Mouse (Mus musculus) thymus, adult 2 months (tissue): ENCODE measurements at regions not wholly inside any gene's neighbourhood (a gene's known extent, or its start where the extent isn't known, plus 50 kb on each side); places are given as distances from the start of the nearest gene placed in this dataset.

ENCODE experiments used
- DNase-seq: peaks from one replicate; pipeline ENCODE4 v3.0.0; 2021
- H3K27ac ChIP-seq: fragments of 200-500 bp; 2 replicates; pipeline ENCODE4 v1.5.1; 2012; ENCODE audit warnings: low read length, control low read depth; ENCODE audit not compliant: control insufficient read depth, insufficient read depth
- H3K27me3 ChIP-seq: fragments of 200-500 bp; 2 replicates; pipeline ENCODE4 v1.6.1; 2012; ENCODE audit warnings: mild to moderate bottlenecking, low read length, moderate library complexity, mixed read lengths; ENCODE audit not compliant: control insufficient read depth, insufficient read depth
- H3K36me3 ChIP-seq: fragments of 200-500 bp; 2 replicates; pipeline ENCODE4 v1.6.1; 2012; ENCODE audit warnings: mild to moderate bottlenecking, low read length, moderate library complexity; ENCODE audit not compliant: control insufficient read depth, insufficient read depth
- H3K4me1 ChIP-seq: fragments of 200-500 bp; replicated peaks from 2 replicates; pipeline ENCODE4 v1.6.1; 2012; ENCODE audit warnings: low read length; ENCODE audit not compliant: control insufficient read depth, insufficient read depth
- H3K4me3 ChIP-seq: fragments of 200-500 bp; 2 replicates; pipeline ENCODE4 v1.5.1; 2012; ENCODE audit warnings: mild to moderate bottlenecking, low read length, control low read depth, moderate library complexity; ENCODE audit not compliant: control insufficient read depth, insufficient read depth
- CTCF ChIP-seq: fragments of 200-500 bp; IDR thresholded peaks from 2 replicates; pipeline ENCODE4 v1.5.1; 2012; ENCODE audit warnings: mild to moderate bottlenecking, control low read depth, low read length, moderate library complexity, borderline replicate concordance; ENCODE audit not compliant: control insufficient read depth, poor library complexity, insufficient read depth; ENCODE audit errors: extremely low read depth
- POLR2A ChIP-seq: fragments of 200-500 bp; IDR thresholded peaks from 2 replicates; pipeline ENCODE4 v1.6.1; 2012; ENCODE audit warnings: mild to moderate bottlenecking, low read length, control low read depth, moderate library complexity; ENCODE audit not compliant: control insufficient read depth, poor library complexity, insufficient read depth; ENCODE audit errors: extremely low read depth
- WGBS: fragments of 180-500 bp; shearing (Covaris S2); methylation state at CpG from one replicate; pipeline ENCODE4 v1.1.7; 2018; 5-methylcytosine and 5-hydroxymethylcytosine counted together

GRCm38 (mm10) chr4:131638105-131638504 is 200.0 kb downstream of the Ptpru start:
- Histone ChIP-seq H3K4me3 (no peak overlapping the region), H3K36me3 (no peaks in the 10 kb centered on the region), H3K4me1 (no peaks in the 10 kb centered on the region), H3K27me3 (no peaks in the 10 kb centered on the region), H3K27ac (no peak overlapping the region)
- TF ChIP-seq CTCF = no peak
- DNase-seq = no peak
- 83% methylated on average over 5 of the region's 5 CpGs for WGBS

DNA sequence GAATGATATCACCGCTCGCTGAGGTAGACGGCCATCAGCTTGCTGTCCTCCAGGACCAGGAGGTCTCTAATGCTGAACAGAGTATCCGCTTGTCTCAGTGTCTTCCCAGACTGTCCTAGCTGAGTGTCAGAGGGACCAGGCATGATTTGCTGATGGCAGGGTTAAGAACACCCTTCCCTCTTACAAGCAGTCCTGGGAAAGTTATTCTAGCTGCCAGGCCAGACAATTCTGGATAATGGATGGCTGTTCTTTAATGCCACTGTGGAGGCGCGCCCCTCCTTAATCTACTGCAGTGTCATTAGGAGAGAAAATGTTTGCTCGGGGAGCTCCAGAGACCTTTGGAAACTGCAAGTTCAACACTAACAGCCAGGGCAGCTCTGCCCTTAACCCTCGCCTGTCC is 182.1 kb downstream of the Ptpru start:
- H3K27me3 ChIP-seq = no peaks in the 10 kb centered on the region
- H3K36me3 ChIP-seq = no peaks in the 10 kb centered on the region
- TF ChIP-seq CTCF = no peak
- no peak for TF ChIP-seq POLR2A
- H3K27ac ChIP-seq = no peak overlapping the region
- no peaks in the 10 kb centered on the region for H3K4me1 ChIP-seq
- H3K4me3 ChIP-seq = no peak overlapping the region
- DNase-seq = no peak
- WGBS = 76% methylated on average over 8 of the region's 8 CpGs

GRCm38 (mm10) chr4:131657922-131658321 is 180.2 kb downstream of the Ptpru start:
- H3K36me3 ChIP-seq = no peaks in the 10 kb centered on the region
- H3K27ac ChIP-seq = no peak overlapping the region
- H3K27me3 ChIP-seq = no peaks in the 10 kb centered on the region
- DNase-seq = no peak
- 26% methylated on average over 10 of the region's 10 CpGs for WGBS
- no peak overlapping the region for H3K4me3 ChIP-seq
- TF ChIP-seq POLR2A (no peak), CTCF (no peak)
- H3K4me1 ChIP-seq = no peaks in the 10 kb centered on the region

GRCm38 (mm10) chr4:131660931-131661330 is 177.2 kb downstream of the Ptpru start:
- Histone ChIP-seq H3K36me3 (no peaks in the 10 kb centered on the region), H3K4me3 (no peak overlapping the region), H3K4me1 (no peaks in the 10 kb centered on the region), H3K27ac (no peak overlapping the region), H3K27me3 (no peaks in the 10 kb centered on the region)
- no peak for DNase-seq
- 72% methylated on average over 2 of the region's 2 CpGs for WGBS
- TF ChIP-seq POLR2A = no peak
- no peak for TF ChIP-seq CTCF

DNA sequence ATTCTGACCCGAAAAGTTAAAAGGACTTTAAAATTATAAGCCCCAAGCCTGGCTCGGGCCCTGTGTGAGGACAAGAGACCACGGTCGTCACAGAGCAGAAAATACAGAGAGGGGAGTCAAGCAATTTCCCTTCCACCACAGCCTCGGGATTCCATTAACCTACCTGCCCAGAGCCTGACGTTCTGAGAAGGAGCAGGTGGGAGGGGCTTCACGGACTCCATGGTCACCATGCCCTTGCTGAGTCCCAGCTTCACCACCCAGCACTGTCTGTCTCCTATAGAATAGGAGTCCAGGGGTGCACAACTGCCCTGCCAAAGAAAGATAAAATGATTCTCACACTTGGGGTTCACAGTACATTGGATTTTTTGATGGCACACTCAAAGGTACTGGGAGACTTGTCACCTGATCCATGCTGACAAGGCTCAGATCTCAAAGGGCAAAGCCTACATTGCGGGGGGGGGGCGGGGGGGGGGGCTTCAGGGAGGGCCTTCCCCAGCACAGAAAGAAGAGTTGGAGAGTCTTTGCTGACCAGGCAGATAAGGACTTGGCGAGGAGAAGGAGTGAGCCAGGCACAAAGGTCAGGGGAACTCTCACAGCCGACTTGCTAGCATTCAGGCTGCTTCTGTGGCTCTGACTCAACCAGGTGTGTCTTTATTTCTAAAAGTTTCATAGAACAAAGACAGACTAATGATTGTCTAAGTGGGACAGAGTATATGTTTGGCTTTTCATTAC is 166.1 kb downstream of the Ptpru start:
- Histone ChIP-seq H3K4me3 (no peak overlapping the region), H3K27ac (no peak overlapping the region), H3K36me3 (no peaks in the 10 kb centered on the region), H3K4me1 (no peaks in the 10 kb centered on the region), H3K27me3 (no peaks in the 10 kb centered on the region)
- 62% methylated on average over 11 of the region's 11 CpGs for WGBS
- no peak for TF ChIP-seq CTCF
- DNase-seq = no peak

GRCm38 (mm10) chr4:131677966-131678365 is 160.1 kb downstream of the Ptpru start:
- H3K4me1 ChIP-seq = no peaks in the 10 kb centered on the region
- H3K27ac ChIP-seq = no peak overlapping the region
- no peak overlapping the region for H3K4me3 ChIP-seq
- WGBS = 81% methylated on average over 7 of the region's 7 CpGs
- no peak for TF ChIP-seq POLR2A
- no peak for TF ChIP-seq CTCF
- H3K27me3 ChIP-seq = no peaks in the 10 kb centered on the region
- no peak for DNase-seq
- H3K36me3 ChIP-seq = no peaks in the 10 kb centered on the region

GRCm38 (mm10) chr4:131683176-131683575 is 154.9 kb downstream of the Ptpru start:
- 77% methylated on average over 7 of the region's 7 CpGs for WGBS
- TF ChIP-seq POLR2A (no peak), CTCF (no peak)
- Histone ChIP-seq H3K36me3 (no peaks in the 10 kb centered on the region), H3K4me1 (no peaks in the 10 kb centered on the region), H3K27ac (no peak overlapping the region), H3K27me3 (no peaks in the 10 kb centered on the region), H3K4me3 (no peak overlapping the region)
- DNase-seq = no peak
